Mouse (Mus musculus) neutrophil, adult 5-6 weeks (primary cell): ENCODE data around the gene Vps50. TPM values are rescaled to one million over a fixed set of nuclear protein-coding genes. Genes with fewer than 3 reads are reported as not detected.
"Not testable (repeated sequence)": the region's sequence is repeated elsewhere in the genome, so short reads cannot be mapped to it uniquely, and the experiment has no call there.

Experiments used
- ATAC-seq: fragments of 151-379, 151-347 bp; 2 replicates; pipeline ENCODE4 v1.8.0; 2017; ENCODE audit warnings: mild to moderate bottlenecking, moderate TSS enrichment; ENCODE audit not compliant: insufficient number of reproducible peaks, poor library complexity, low FRiP score, severe bottlenecking; ENCODE audit errors: extremely low read depth
- total RNA-seq: library from RNA; stranded (forward); fragments of 200-1000 nt; gene quantifications from 2 replicates; pipeline ENCODE4 v1.2.3, GENCODE M21; 2017

Vps50 gene
- total RNA-seq, result 16.2 and 19.4 TPM in 2 replicates

GRCm38 (mm10) chr6:3498162-3498848, at the start of gene Vps50, which contains the start of gene Hepacam2:
Gene Vps50 (plus strand): TSS chr6:3498382.
Gene Hepacam2 (minus strand): TSS chr6:3498298.
- peak; percentile 98 for ATAC-seq

DNA sequence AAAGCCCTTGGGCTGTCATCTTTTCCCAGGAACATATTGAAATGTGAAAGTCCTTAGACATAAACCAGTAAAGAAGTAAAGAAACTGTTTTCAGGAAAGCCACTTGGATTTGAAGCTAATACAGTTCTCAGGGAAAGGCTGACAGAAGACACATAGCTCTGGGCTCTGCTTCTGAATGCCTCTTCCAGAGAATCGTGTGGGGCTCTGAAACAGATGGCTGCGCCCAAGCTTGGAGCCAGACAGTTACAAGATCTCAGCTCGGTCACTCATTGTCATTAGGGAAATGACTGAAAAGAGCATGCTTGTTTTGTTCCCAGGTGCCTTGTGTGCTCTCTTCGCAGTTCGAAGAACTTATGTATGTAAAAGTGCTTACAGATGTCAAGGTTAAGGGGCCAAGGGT, 43.8 kb upstream of the Vps50 start:
- ATAC-seq, result no peak

- ATAC-seq, result no peak
Observed at GRCm38 (mm10) chr6:3455944-3456536, 42.1 kb upstream of the Vps50 start.

DNA sequence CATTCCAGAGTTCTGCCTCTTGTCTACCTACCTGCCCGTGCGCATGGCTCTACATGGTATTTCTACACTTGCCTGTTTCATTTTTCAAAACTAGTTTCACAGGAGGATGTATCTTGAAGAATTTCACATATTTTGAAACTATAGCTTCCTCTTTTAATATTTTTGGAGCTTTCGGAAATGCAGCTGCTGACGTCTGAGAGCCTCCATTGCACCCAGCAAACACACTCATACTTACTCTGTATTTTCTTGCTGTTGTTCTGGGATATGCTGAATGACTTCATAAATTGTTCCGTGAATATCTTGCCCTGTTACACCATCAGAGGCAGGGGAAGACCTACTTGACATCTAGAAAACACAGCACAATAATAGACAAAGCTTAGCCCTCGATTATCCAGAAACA, 35.2 kb upstream of the Vps50 start:
- ATAC-seq, result peak; percentile 55

DNA sequence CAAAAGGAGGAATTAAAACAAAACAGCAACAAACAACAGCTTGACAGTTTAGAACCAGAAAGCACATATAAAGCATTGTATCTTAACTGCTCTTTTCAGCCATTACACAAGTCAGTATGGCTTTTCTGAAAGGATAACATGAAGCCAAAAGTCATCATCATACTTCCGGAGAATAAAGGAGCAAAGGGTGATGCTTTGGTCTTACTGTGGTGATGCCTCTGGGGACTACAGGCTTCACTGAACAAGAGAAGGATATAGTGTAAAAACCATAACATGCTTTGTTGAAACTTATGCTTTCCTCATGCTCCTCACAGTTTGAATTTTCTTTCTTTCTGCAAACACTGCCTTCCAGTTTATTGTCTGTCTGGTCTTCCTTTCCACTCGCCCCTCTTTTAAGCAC, 34.6 kb upstream of the Vps50 start:
- peak; percentile 84; the same call in 1 of the 2 replicates for ATAC-seq

DNA sequence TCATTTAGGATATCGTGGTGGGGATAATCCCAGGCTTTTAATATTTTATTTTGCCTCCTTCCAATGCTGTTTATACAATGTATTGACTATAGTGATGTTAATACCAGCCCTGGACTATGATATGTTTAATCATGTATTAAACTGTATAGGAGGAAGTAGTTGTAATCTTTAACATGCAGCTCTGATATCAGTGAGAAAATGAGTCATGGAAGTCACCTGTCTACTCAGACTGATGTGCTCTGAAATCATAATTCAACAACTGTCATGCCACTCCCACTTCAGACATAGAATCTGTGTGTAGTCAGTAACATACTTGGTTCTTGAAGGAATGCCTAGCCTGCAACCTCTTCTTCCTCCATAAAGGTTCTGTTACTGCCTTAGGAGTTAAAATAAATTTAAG, 29.6 kb upstream of the Vps50 start:
- ATAC-seq, result no peak

GRCm38 (mm10) chr6:3470706-3471105, 27.5 kb upstream of the Vps50 start:
- ATAC-seq, result no peak

- no peak for ATAC-seq
Observed at GRCm38 (mm10) chr6:3476299-3476698, 21.9 kb upstream of the Vps50 start.

DNA sequence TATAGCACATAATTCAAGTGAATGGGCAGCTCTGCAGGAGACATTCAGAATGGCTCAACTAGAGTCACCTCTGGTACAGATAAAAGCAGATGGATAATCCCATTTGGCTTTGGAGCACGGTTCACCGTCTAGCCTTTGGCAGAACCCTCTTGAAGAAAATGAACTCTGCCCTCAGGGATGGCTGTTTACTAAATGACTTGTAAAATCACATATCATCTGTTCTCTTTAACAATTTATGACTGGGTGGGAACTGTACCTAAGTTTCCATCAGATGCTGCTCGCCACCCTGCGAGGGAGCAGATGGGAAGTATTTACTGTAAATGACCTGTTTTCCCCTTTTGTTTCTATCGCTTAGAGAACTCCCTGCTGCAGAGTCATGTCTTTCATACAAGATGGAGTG, 18.3 kb upstream of the Vps50 start:
- ATAC-seq, result no peak

GRCm38 (mm10) chr6:3481705-3482104, 16.5 kb upstream of the Vps50 start:
- ATAC-seq, result peak; percentile 56; the same call in 1 of the 2 replicates

GRCm38 (mm10) chr6:3485133-3485532, 13.0 kb upstream of the Vps50 start:
- no peak for ATAC-seq

GRCm38 (mm10) chr6:3487355-3487754, 10.8 kb upstream of the Vps50 start:
- peak; percentile 37; the same call in 1 of the 2 replicates for ATAC-seq

- peak; percentile 27; the same call in 1 of the 2 replicates for ATAC-seq
Observed at GRCm38 (mm10) chr6:3494285-3494684, 3.9 kb upstream of the Vps50 start.

DNA sequence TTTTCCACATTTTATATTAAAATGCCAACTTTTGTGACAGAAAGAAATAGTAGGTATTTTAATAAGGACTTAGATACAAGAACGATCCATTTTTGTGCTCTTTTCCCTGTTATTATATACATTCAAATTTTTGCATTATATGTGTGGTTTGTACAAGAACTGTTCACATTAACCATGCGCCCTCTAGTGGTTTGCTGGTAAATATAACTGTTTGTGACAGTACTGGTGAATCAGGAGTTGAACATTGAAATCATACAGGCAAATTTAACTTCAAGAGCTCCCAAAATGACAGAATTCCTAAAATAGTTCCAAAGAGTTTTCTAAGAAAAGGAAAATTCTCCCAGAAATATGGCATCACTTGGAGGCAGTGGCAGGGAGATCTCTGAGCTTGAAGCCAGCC, 2.0 kb upstream of the Vps50 start:
- ATAC-seq, result peak; percentile 57; the same call in 1 of the 2 replicates

DNA sequence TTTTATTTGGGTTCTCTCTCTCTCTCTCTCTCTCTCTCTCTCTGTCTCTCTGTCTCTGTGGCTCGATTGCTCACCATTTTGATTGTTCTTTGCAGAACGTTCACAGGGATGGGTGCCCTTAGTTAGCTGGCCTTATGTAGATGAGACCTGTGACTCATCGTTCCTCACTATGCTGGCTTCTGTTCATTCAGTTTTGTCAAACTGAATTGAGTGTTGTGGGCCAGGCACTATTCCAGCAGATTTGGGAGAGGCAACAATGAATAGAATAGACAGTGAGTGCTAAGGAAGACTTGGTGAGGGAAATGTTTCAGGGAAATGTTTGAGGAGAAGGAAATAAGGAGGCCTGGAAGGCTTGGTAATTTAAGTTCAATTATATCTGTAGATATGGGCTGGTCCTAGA, 2.1 kb downstream of the Vps50 start:
- ATAC-seq, result no peak

- ATAC-seq, result no peak
Observed at GRCm38 (mm10) chr6:3505289-3505688, 7.1 kb downstream of the Vps50 start.

GRCm38 (mm10) chr6:3507078-3507477, 8.9 kb downstream of the Vps50 start:
- ATAC-seq, result no peak

GRCm38 (mm10) chr6:3508151-3508550, 10.0 kb downstream of the Vps50 start:
- not testable (repeated sequence) for ATAC-seq

GRCm38 (mm10) chr6:3509782-3510181, 11.6 kb downstream of the Vps50 start:
- peak; percentile 89 for ATAC-seq

GRCm38 (mm10) chr6:3511116-3511515, 12.9 kb downstream of the Vps50 start:
- ATAC-seq, result no peak
